Mouse (Mus musculus) limb, embryonic 11.5 days (tissue): ENCODE measurements at regions not wholly inside any gene's neighbourhood (a gene's known extent, or its start where the extent isn't known, plus 50 kb on each side); places are given as distances from the start of the nearest gene placed in this dataset.

Experiments used
- ATAC-seq: fragments of 200-750 bp; cut with Nextera tagmentation; 2 replicates; pipeline ENCODE4 v1.8.0; 2017; ENCODE audit warnings: low read depth; ENCODE audit not compliant: insufficient number of reproducible peaks, low FRiP score, low TSS enrichment
- DNase-seq: peaks from one replicate; pipeline ENCODE4 v3.0.0-alpha.2; 2015; ENCODE audit warnings: low spot score
- H3K27ac ChIP-seq: fragments of 300-500 bp; sonication (generic); replicated peaks from 2 replicates; pipeline ENCODE4 v1.5.1; 2014; ENCODE audit warnings: low read depth, mild to moderate bottlenecking, low read length
- H3K27me3 ChIP-seq: fragments of 300-500 bp; sonication (generic); 2 replicates; pipeline ENCODE4 v1.6.1; 2014; ENCODE audit warnings: mild to moderate bottlenecking, low read length, mixed read lengths; ENCODE audit not compliant: control insufficient read depth, insufficient read depth
- H3K36me3 ChIP-seq: fragments of 300-500 bp; sonication (generic); 2 replicates; pipeline ENCODE4 v1.6.1; 2014; ENCODE audit warnings: mild to moderate bottlenecking, low read length, moderate library complexity, mixed read lengths; ENCODE audit not compliant: control insufficient read depth, insufficient read depth
- H3K4me1 ChIP-seq: fragments of 300-500 bp; sonication (generic); 2 replicates; pipeline ENCODE4 v1.6.1; 2014; ENCODE audit warnings: low read length, mixed read lengths; ENCODE audit not compliant: control insufficient read depth, insufficient read depth
- H3K4me2 ChIP-seq: fragments of 300-500 bp; sonication (generic); 2 replicates; pipeline ENCODE4 v1.6.1; 2014; ENCODE audit warnings: low read depth, mild to moderate bottlenecking, moderate library complexity; ENCODE audit not compliant: severe bottlenecking
- H3K4me3 ChIP-seq: fragments of 300-500 bp; sonication (generic); 2 replicates; pipeline ENCODE4 v1.5.1; 2014; ENCODE audit warnings: low read depth, low read length
- H3K9ac ChIP-seq: fragments of 300-500 bp; sonication (generic); 2 replicates; pipeline ENCODE4 v1.6.1; 2014; ENCODE audit warnings: mild to moderate bottlenecking, low read length
- H3K9me3 ChIP-seq: fragments of 300-500 bp; sonication (generic); 2 replicates; pipeline ENCODE4 v1.6.1; 2016; ENCODE audit warnings: low read length; ENCODE audit not compliant: control insufficient read depth
- WGBS: fragments of 180-500 bp; shearing (Covaris S2); extraction: QIAGEN DNeasy Blood & Tissue Kit; methylation state at CpG from one replicate; pipeline ENCODE4 v1.1.7; 2014; 5-methylcytosine and 5-hydroxymethylcytosine counted together

DNA sequence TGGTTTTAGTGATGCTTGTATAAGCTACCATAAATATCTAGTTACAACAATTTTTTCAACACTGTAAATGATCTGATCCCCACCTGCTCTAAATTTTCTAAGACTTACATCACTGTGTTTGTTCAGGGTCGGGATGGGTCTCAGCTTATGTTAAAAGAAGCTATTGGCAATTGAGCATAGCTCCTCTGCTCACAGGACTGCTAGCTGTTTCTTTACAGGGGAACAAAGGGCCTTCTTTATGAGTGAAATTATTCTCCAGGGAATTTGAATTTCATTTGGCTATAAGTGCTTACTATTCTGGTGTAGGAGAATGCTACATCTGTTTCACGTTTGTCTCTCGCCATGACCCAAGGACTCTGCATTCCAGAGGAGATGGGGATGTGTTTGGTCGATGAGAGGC is 255.6 kb upstream of the Ccdc54 start:
- Histone ChIP-seq H3K36me3 (no peaks in the 10 kb centered on the region), H3K4me3 (no peak overlapping the region), H3K9me3 (no peaks in the 10 kb centered on the region), H3K27me3 (no peaks in the 10 kb centered on the region), H3K27ac (no peak overlapping the region), H3K9ac (no peak overlapping the region), H3K4me1 (no peaks in the 10 kb centered on the region), H3K4me2 (no peak overlapping the region)
- DNase-seq (no peak), ATAC-seq (peak; percentile 19; the same call in 1 of the 2 replicates)
- 59% methylated on average over 4 of the region's 4 CpGs for WGBS

DNA sequence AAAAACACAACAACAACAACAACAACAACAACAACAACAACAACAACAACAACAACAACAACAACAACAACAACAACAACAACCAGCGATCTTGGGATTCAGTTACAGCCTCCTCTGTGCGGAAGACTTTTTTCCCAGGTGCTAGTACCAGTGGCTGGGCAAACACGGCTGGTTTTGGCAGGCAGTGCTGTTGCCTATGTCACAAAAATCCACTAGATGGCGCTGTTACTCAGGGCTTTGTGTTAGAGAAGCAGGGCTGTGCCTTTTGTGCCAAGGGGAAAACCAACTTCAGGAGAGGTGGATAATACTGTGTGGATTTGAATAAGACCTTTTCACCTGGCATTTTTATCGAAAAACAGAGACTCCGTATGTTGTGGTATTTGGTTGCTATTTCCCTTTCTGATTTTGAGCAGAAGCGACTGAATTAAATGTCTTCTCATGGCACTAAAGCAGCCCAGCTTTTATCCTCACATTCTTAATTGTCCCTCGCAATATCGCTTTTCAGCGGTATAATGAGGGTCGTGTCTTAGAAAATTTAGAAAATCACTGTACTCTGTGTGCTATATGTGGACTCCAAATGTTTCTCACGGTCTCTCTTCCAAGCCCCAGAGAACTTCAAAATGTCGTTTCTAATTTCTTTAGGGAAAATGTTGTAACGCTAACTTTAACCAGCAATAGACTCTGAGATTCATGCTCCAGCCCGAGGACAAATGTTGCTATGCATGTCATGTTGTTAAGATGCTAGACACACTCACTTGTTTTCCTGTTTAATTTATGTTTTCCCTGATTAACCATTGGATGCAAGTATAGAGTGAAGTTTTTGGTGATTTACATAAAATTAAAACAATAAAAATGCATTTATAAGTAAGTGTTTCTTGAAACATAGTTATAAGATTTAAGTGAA is 251.0 kb upstream of the Ccdc54 start:
- Histone ChIP-seq H3K4me1 (no peaks in the 10 kb centered on the region), H3K4me3 (no peak overlapping the region), H3K9ac (no peak overlapping the region), H3K27ac (no peak overlapping the region), H3K4me2 (no peak overlapping the region), H3K9me3 (no peaks in the 10 kb centered on the region), H3K27me3 (no peaks in the 10 kb centered on the region), H3K36me3 (no peaks in the 10 kb centered on the region)
- DNase-seq (peak; percentile 87), ATAC-seq (peak; percentile 77)
- WGBS: 52% methylated on average over 15 of the region's 15 CpGs

DNA sequence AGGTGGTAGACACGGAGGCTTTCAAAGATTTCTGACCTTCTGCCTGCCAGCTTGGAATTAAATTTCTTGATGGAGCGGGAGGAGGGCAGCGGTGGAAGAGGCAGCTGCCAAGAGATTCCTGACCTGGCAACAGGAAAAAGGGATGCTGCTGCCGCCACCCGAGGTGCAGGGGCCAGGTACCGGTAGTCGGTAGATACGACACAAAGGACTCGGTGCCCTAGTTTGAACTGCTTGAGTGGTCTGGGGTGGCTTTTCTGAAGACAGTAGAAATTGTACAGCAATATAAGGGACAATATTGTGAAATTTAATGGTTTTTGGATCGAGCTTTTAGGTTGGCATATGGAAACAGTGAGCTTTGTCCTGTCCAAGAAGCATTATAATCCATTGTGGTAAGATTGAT is 250.3 kb upstream of the Ccdc54 start:
- Histone ChIP-seq H3K4me1 (no peaks in the 10 kb centered on the region), H3K27me3 (no peaks in the 10 kb centered on the region), H3K9ac (no peak overlapping the region), H3K9me3 (no peaks in the 10 kb centered on the region), H3K4me2 (no peak overlapping the region), H3K4me3 (no peak overlapping the region), H3K36me3 (no peaks in the 10 kb centered on the region), H3K27ac (no peak overlapping the region)
- DNase-seq (no peak), ATAC-seq (no peak)
- WGBS: 69% methylated on average over 10 of the region's 10 CpGs

DNA sequence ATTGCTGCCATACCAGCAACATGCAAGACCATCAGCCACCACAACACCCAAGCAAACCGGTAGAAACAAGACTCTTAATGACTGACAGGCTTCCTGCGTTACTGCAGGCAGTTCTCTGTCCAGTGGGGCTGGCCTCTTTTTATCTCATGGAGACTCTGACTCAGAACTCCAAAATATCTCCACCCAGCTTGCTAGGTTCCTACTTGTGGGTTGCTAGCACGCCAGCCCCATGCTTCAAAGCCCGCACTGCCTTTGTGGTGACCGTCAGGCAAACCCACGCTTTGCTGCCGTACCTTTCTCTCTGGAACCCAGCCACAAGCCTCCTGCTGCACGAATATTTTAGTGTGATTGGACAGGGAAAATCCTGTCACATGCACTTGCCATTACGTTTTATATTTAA is 248.7 kb upstream of the Ccdc54 start:
- no peaks in the 10 kb centered on the region for H3K36me3 ChIP-seq
- H3K4me2 ChIP-seq: no peak overlapping the region
- DNase-seq (no peak), ATAC-seq (no peak)
- H3K27me3 ChIP-seq: no peaks in the 10 kb centered on the region
- no peaks in the 10 kb centered on the region for H3K9me3 ChIP-seq
- WGBS: 85% methylated on average over 9 of the region's 9 CpGs
- H3K27ac ChIP-seq: no peak overlapping the region
- no peak overlapping the region for H3K4me3 ChIP-seq
- H3K4me1 ChIP-seq: no peaks in the 10 kb centered on the region
- no peak overlapping the region for H3K9ac ChIP-seq

DNA sequence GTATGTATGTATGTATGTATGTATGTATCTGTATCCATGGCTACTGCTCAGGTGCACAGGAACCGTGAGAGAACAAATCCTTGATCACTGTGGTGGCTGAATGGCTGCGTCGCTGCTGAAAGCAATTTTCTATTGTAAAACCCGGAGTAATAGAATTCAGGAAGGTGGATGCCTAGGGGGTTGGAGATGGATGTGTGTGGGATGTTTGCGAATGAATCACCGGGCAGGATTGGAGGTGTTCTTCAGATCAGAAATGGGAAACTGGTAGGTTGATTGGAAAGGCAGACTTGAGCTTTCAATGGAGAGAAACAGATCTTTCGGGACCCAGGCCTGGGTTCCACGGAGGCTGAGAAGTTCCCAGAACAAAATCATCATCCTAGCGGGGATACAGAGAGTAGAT is 246.5 kb upstream of the Ccdc54 start:
- H3K9me3 ChIP-seq: no peaks in the 10 kb centered on the region
- no peak overlapping the region for H3K9ac ChIP-seq
- H3K36me3 ChIP-seq: no peaks in the 10 kb centered on the region
- ATAC-seq (no peak), DNase-seq (no peak)
- no peaks in the 10 kb centered on the region for H3K27me3 ChIP-seq
- H3K4me1 ChIP-seq: no peaks in the 10 kb centered on the region
- no peak overlapping the region for H3K4me2 ChIP-seq
- H3K4me3 ChIP-seq: no peak overlapping the region
- no peak overlapping the region for H3K27ac ChIP-seq
- 90% methylated on average over 9 of the region's 9 CpGs for WGBS

DNA sequence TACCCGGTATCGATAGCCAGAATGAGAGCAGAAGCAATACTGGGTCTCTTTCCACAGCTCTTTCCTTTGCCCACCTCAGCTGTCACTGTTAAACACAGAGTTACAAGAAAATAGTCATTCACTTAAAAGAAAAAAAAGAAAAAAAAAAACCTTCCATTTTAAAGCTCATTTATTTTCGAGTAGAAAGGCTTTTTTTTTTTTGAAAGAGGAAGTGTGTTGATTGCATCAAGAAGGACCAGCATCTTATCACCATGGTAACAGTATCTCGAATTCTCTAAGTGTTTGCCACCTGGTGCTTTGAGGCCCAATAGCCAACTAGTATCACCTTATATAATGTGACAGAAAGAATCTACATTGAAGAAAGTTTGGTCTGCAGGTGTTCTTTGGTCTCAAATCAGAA is 245.5 kb upstream of the Ccdc54 start:
- DNase-seq: no peak
- no peak overlapping the region for H3K4me2 ChIP-seq
- H3K4me1 ChIP-seq: no peaks in the 10 kb centered on the region
- H3K9me3 ChIP-seq: no peaks in the 10 kb centered on the region
- no peaks in the 10 kb centered on the region for H3K36me3 ChIP-seq
- no peaks in the 10 kb centered on the region for H3K27me3 ChIP-seq
- no peak overlapping the region for H3K4me3 ChIP-seq
- 67% methylated on average over 4 of the region's 4 CpGs for WGBS
- no peak overlapping the region for H3K27ac ChIP-seq
- H3K9ac ChIP-seq: no peak overlapping the region
- no peak for ATAC-seq

DNA sequence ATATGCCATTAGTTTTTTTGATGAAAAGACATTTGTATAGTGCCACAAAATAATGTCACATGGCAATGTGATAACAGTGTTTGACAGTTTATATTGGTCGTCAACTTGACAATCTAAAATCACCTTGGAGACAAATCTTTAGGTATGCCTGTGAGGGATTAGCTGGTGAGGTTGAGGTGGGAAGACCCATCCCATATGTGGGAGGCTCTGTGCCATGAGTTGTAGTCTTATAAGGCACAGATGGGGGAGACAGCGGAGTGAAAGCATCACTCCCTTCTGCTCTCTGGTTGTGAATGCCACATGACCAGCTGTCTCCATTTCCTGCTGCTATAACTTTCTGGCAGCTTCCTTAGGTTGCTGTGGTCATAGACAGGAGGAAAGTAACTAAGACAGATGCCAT is 242.4 kb upstream of the Ccdc54 start:
- ATAC-seq: no peak
- Histone ChIP-seq H3K4me3 (no peak overlapping the region), H3K4me1 (no peaks in the 10 kb centered on the region), H3K27me3 (no peaks in the 10 kb centered on the region), H3K4me2 (no peak overlapping the region), H3K27ac (no peak overlapping the region), H3K9me3 (no peaks in the 10 kb centered on the region), H3K9ac (no peak overlapping the region), H3K36me3 (no peaks in the 10 kb centered on the region)
- DNase-seq: no peak
- 95% methylated on average over 2 of the region's 2 CpGs for WGBS

DNA sequence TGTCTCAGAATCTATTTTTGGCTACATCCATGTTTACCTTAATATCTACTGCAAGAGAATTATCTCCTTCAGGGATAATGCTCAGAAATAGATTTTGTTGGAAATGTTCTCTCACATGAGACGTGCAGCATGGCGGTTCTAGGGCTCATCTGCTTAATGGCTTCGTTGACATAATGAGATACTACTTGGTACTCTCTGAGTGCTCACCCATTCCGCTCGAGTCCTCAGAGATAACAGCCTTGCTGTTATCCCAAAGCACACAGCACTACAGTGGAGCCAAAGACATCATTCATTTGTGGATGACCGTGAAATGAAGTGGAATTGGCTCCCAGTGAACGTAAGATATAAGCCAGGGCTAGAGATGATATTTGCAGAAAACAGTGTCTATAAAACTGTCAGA is 231.4 kb upstream of the Ccdc54 start:
- ATAC-seq: no peak
- 80% methylated on average over 7 of the region's 7 CpGs for WGBS
- Histone ChIP-seq H3K36me3 (no peaks in the 10 kb centered on the region), H3K4me1 (no peaks in the 10 kb centered on the region), H3K27ac (no peak overlapping the region), H3K4me3 (no peak overlapping the region), H3K9me3 (no peaks in the 10 kb centered on the region), H3K27me3 (no peaks in the 10 kb centered on the region), H3K9ac (no peak overlapping the region), H3K4me2 (no peak overlapping the region)
- no peak for DNase-seq

DNA sequence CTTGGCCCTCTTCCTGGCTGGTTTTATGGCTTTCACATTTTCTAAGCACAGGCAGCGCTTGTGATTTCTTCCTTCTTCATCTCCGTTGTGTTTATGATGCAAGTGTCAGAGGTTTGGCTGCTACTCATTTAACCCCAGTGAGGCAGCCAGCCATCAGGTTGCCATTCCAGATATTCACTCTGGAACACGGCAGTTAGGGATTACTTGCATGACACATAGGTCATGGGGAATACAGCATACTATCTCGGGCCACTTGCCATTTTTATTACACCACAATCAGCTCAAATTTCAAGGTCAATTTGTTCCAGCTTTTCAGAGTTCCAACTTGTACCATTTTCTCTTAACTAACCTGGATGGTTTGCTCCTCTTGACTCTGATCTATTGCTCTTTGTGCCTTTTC is 223.7 kb upstream of the Ccdc54 start:
- H3K4me3 ChIP-seq: no peak overlapping the region
- ATAC-seq: no peak

More for the DNA sequence above, 223.7 kb upstream of the Ccdc54 start:
- Histone ChIP-seq H3K4me1 (0 out of 2 replicates have a peak, but pooled peaks cover 6% of the 10 kb centered on the region), H3K27ac (no peak overlapping the region), H3K9ac (no peak overlapping the region), H3K27me3 (no peaks in the 10 kb centered on the region), H3K36me3 (no peaks in the 10 kb centered on the region), H3K4me2 (no peak overlapping the region), H3K9me3 (no peaks in the 10 kb centered on the region)
- DNase-seq: no peak
- 6% methylated on average over 4 of the region's 4 CpGs for WGBS
